Mouse (Mus musculus): ENCODE results near the gene Tbccd1.
"Not testable (repeated sequence)": the region's sequence is repeated elsewhere in the genome, so short reads cannot be mapped to it uniquely, and the experiment has no call there.

The Tbccd1 gene

DNA sequence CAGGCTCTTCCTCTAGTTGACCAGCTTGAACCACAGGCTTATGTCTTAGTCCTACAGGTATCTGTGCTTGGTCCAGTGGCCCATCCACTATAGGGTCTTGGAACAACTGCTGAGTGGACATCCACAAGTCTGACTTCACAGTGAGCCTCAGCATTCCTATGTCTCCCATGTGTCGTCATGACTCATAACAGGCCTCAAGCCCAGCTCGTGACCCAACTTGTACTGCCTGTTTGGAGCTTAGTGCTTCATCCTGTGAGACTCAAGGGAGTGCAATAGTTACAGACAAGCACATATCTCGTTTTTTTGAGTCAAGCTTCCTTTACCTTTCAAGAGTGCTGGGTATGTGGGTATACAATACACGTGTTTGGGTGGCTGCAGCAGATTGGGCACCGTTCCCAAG, 74.8 kb downstream of the Tbccd1 start:
- no peak for DNase-seq (ENCODE audit: low spot score in 2 of 2)

DNA sequence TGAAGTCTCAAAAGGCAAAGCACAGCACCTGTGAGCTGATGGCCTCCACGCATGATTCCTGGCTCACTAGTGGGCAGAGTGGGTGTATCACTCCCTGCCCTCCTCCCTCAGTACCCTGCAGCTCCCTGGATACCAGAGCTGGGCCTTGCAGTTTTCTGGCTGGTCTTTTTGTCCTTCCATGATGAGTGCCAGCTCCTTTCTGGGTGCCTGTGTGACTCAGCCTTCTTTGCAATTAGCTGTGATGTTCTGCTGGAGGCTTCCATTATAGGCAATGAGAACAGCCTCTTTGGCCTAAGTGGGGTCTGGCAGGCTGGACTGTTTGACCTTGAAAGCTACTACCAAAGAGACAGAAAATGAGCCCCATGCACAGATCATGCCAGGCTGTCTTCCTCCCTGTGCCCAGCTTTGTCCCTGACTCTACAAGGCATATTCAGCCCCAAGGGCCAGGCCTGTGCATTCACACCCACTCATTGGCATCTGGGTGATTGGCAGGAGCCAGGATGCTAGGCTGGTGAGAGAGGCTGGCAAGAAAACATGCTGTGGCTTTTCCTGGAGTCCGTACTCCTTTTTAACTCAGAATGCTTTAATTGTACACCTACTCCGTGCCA, 78.1 kb downstream of the Tbccd1 start:
- DNase-seq (ENCODE audit: low spot score in 2 of 2): no peak

DNA sequence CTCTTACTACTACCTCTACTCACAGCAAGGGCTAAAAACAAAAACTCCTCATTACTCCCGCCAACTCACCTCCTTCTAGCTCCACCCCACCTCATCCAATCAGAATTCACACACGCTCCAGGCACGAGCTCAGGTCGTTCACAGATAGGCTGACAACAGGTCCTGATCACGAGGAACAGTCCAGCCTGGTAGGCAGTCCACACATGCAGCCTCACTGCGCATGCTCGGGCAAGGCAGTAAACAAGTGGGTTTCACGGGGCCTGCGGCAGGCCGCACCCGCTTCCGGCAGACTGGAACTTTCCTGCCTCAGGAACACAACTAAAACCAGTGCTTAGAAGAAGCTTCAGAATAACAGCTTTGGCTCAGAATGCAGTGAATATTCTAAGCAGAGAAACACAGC, 79.2 kb downstream of the Tbccd1 start:
- DNase-seq (ENCODE audit: low spot score in 2 of 2): not testable (repeated sequence)

DNA sequence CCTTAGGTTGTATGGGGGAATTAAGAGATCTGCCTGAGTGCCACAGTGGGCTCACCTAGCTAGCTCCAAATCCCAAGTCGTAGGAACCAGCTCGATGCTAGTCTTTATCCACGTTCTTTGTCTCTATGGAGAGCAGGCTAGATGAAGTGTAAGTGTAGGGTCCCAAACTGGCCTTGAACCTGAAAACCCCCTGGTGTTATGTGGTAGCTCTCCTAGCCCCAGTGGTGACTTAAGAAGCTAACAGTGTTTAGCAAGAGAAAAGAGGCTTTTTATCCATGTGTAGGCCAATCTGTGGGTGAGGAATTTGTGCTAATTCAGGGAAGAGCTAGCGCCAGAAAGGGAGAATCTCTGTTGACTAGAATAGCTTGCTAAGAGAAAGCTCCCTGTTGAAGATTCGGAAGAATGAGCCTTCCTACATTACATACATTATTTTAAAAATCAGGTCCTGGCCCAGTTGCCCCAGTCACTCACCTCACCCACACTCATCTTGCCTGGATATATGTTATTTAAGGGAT, 81.9 kb downstream of the Tbccd1 start:
- no peak for DNase-seq (ENCODE audit: low spot score in 2 of 2)

DNA sequence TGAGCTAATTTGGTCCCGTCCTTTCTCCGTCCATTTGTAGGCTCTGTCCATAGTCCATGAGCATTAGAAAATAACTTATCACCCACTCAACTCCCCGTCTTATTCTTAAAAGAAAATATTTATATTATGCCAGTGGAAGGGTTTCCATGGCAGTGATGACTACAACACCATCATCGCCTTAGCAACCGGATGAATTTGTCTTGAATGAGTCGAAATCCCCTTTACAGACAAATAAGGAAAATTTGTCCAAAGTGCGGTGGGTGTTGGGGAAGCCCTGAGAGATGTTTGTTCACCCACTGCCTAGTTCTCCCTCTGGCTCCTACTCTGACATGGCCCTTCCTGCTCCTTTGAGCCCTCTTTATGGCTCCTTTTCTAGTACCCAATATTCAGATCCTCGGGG, 88.8 kb downstream of the Tbccd1 start:
- no peak for DNase-seq (ENCODE audit: low spot score in 2 of 2)

DNA sequence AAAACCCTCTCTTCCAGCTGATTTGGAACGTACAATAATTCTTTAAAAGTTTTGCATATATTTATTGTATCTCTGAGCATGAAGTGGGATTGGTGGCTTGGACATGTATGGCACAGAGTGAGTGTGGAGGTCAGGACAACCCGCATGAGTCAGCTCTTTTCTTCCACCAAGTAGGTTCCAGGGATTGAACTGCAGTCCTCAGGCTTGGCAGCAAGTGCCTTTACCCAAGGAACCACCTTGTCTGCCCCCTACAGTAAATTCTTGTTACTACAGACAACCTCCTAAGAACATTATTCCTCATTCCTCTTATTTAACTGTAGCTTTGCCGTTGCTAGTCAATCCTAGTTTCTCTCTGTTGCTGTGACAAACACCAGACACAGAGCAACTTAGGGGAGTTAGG, 90.1 kb downstream of the Tbccd1 start:
- DNase-seq (ENCODE audit: low spot score in 2 of 2): no peak

DNA sequence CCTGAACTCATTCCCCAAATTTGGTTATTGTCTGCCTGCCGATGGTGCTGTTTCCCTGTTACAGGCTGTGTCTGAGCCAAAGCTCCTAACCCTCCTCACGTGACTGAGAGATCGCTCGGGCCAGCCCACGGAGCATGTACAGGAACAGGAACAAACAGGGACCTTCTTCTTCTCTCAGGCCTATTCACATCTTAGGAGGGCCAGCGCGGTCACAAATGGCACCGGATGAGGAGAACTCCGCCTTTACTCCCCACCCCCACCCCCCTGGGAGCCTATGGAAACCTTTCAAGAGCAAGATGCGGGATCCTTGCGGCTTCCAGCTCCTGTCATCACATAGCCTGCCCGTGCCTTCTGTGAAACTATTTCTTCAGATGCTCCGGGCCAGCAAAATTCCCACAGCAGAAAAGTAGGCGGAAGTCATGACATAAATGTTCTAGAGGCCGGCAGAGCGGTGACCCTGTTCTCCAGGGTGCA, 90.7 kb downstream of the Tbccd1 start:
- no peak for DNase-seq (ENCODE audit: low spot score in 2 of 2)

DNA sequence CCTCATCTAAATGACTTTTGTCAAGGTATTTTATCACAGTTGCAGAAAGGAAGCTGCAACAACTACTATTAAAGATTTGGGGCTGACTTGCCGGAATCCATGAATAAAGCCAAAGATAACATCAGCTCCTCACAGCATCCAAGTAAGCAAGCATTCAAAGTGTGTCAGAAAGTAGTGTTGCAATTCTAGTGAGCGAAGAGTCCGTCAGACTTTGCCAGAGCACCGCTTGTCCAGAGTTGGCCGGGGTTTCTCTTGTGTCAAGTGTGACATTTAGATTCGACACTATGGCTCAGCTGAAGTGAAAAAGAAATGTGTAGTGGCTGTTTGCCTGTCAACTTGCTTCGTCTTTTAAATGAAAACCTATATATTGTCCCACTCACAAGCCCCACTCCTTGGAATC, 91.9 kb downstream of the Tbccd1 start:
- no peak for DNase-seq (ENCODE audit: low spot score in 2 of 2)

Data from spleen, postnatal 14 days (tissue).